Mouse (Mus musculus) monocyte, adult 5-6 weeks (primary cell): ENCODE measurements around the gene Abtb2. TPM values are rescaled to one million over a fixed set of nuclear protein-coding genes. Genes with fewer than 3 reads are reported as not detected.
"Not testable (repeated sequence)": the region's sequence is repeated elsewhere in the genome, so short reads cannot be mapped to it uniquely, and the experiment has no call there.

Source experiments
- ATAC-seq: fragments of 153-309, 156-312 bp; replicated peaks from 2 replicates; pipeline ENCODE4 v1.8.0; 2017; ENCODE audit warnings: mild to moderate bottlenecking; ENCODE audit not compliant: low TSS enrichment, insufficient number of reproducible peaks, severe bottlenecking, poor library complexity, low FRiP score
- total RNA-seq: library from RNA; stranded (forward); fragments of 200-1000, 200-491, 200-594 nt; gene quantifications from 3 replicates; pipeline ENCODE4 v1.2.3, GENCODE M21; 2017

Gene Abtb2
- total RNA-seq: 6.0 to 16.5 TPM (median 9.1 TPM) in 3 replicates

DNA sequence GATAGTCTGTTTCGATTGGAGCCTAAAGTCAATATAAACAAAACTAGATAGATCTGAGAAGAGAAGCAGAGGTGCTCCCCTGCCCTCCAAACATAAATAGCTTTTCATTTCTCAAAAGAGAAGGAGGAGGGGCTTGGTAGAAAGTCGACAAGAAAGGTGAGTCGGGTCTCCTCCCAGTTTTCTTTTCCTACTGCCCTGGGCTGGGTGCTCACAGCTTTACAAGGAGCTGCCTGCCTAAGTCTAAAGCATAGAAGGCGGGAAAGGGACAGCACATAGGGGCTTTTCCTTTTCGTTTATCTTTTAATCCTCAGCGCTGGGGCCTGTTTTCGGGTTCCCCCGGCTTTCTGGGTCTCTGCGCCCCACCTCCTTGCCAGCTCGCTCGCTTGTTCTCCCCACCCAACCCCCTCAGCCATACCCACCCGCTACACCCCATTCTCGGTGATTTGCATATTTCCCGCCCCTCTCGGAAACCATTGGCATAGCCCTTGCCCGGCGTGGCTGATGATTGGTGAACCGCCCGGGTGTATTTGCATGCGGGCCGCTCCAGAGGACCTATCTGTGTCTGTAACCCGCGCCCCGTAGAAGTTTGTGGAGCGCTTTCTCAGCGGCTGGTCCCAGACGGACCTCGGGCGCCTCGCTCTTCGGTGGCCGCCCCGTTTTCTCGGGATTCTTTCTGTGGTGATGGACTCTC, at the start of gene Abtb2:
TSS of gene Abtb2 (plus strand) at position 579 of the 691 bp plus-strand sequence.
- peak; percentile 93 for ATAC-seq

GRCm38 (mm10) chr2:103516472-103516871, 49.6 kb upstream of the Abtb2 start:
- no peak for ATAC-seq

DNA sequence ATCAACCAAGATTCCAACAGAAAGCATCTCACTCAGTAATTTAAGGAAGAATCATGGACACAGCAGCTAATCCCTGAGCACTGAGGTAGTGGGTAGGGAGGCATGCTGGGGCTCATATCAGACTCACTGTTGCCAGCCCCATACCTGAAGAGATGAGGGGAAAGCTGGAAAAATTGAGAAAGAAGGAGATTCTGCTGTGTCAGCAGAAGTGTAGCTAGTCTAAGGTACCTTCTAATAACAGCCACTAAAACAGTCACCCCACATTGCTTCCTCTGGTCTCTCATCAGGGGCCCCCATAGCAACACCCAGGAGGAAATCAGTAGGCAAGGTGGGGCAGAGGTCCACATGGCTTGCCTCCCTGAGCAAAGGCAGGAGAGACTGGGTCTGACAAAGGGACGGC, 40.5 kb upstream of the Abtb2 start:
- ATAC-seq: no peak

DNA sequence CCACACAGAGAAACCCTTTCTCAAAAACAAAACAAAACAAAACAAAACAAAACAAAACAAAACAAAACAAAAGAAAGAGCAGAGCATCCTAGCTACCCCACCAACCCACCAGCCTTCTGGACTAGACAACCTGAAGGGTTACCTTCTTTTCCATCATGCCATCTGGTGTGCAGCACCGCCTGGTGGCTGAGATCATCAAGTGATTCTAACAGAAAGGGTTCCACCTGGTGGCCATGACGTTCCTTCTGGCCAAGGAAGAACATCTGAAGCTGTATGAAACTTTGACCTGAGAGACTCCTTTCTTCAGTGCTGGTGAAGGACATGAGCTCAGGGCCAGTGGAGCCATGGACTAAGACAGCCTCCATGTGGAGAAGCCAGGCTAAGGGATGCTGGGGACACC, 19.0 kb upstream of the Abtb2 start:
- peak; percentile 80 for ATAC-seq

GRCm38 (mm10) chr2:103550301-103550700, 15.8 kb upstream of the Abtb2 start:
- ATAC-seq: not testable (repeated sequence)

DNA sequence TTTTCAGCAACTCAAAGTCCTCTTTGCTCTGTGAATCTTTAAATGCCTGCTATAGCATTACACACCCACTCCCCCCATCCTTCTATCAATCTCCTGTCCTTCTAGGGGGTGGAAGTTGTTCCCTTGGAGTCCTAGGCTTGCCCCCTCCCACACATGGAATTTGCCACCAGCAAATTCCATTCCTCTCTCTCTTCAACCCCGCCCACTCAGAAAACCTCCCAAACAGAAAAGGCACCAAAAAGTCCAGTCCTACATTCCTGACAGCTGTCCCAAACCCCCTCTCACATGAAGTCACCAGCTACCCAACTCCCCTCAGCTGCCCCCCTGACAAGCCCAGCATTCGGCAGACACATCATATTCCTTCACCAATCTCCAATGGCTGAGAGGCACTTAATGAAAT, 12.1 kb upstream of the Abtb2 start:
- no peak for ATAC-seq

DNA sequence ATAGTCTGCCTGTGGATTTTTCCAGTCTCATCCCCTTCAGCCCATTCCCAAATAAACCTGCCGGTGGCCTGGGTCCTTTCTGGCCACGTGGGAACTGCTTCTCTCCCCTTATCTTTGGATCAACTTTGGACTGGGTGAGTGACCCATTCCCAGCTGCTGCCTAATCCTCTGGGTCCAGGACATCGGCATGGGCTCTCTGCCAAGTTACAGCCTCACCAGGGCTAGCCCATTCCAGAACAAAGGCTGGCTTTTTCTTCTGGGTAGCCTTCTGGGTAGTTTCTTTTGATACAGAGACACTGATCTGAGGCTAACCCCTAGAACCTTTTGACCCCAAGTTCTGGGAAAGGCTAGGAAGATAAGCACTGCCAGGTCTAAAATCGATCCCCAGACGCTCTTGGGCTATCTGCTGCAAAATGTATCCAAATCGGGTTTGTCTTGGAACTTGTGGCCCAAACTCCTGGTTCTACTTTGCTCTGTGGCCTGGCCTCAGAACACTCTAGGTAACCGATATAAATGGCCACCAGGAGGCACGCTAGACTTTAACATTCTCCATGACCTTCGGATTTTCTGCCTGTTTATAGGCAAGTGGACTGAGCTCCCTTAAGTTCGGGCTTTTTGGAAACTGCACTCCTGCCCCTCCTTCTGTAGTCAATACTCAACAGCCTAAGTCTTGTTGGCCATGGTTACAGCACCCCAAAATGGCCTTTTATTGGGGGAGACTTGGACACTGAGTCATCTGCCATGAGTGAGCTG, 9.8 kb upstream of the Abtb2 start:
- no peak for ATAC-seq

DNA sequence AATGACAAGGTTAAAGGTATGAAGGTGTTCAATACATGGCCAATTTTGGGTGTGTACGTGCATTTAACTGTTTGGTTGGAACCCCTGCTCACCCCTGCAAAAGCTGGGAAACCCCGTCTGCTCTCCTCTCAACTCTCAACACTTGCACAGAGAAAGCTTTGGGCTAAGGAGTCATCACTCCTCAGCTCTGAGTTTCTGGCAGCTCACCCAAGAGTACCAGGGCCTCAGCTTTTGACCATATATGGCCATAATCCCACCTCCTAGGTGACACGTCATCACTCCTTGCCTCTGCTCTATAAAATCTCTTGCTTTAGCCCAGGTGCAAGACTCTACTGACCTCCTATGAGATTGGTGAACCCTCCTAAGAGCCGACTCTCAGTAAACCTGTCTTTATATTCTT, 5.2 kb upstream of the Abtb2 start:
- ATAC-seq: no peak

GRCm38 (mm10) chr2:103564427-103565023, 1.6 kb upstream of the Abtb2 start:
- no peak for ATAC-seq

DNA sequence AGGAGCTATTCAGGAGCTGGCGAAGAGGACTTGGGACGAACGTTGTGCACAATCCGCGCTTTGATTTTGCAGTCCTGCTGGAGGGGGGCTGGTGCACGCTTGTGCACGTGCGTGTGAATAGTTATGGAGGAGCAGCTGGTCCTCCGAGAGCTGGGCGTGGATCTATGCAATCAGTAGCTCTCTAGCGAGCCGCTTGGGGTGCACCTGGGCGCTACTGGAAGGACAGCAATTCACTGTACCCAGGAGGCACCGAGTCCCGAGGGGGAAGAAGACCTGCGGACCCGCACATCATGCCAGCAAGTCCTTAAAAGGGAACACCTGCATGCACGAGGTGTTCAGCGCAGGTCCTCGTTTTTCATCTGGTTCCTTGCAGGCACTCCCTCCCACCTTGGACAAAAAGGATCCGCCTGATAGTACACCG, 929 bp upstream of the Abtb2 start:
- ATAC-seq: peak; percentile 36; the same call in 1 of the 2 replicates

- no peak for ATAC-seq
Observed at GRCm38 (mm10) chr2:103566423-103566712, 258 bp downstream of the Abtb2 start.

- ATAC-seq: no peak
Observed at GRCm38 (mm10) chr2:103566713-103567521, 807 bp downstream of the Abtb2 start.

DNA sequence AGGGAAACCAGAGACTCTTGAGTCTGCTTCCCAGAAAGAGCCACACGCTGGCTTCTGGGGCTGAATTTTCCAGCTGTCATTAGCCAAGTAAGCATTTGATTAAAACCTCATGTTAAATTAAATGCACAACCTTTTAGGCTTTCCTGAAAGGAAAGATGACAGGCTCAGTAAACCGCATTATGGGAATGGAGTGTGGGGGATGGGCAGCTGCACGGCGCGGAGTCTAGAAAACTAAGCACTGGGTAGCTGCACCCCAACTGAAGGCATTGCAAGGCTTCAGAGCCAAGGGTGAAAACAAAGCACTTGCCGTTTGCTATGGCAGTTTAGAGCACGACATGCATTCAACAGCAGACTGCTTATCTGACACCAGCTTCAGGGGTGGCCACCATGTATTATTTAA, 2.1 kb downstream of the Abtb2 start:
- no peak for ATAC-seq

DNA sequence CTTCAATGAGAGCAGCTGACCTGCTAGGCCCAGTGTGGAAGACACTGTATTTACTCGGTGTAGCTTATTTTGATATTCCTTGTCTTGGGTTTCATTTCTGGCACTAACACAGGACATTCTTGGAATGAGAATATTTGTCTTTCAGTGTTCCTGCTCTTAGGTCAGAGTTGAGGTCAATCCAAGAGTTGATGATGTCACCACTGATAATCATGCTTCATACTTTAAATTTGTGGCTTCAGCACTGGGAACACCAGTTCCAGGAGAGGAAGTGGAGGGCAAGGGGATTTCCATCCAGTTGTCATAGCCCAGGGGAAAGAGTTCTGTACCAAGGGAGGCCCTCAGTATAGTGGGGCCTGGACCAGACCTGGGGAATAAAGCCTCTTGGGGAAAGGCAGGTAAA, 3.6 kb downstream of the Abtb2 start:
- ATAC-seq: no peak

- ATAC-seq: no peak
Observed at GRCm38 (mm10) chr2:103572354-103572753, 6.2 kb downstream of the Abtb2 start.

GRCm38 (mm10) chr2:103576371-103576770, 10.3 kb downstream of the Abtb2 start:
- ATAC-seq: no peak

DNA sequence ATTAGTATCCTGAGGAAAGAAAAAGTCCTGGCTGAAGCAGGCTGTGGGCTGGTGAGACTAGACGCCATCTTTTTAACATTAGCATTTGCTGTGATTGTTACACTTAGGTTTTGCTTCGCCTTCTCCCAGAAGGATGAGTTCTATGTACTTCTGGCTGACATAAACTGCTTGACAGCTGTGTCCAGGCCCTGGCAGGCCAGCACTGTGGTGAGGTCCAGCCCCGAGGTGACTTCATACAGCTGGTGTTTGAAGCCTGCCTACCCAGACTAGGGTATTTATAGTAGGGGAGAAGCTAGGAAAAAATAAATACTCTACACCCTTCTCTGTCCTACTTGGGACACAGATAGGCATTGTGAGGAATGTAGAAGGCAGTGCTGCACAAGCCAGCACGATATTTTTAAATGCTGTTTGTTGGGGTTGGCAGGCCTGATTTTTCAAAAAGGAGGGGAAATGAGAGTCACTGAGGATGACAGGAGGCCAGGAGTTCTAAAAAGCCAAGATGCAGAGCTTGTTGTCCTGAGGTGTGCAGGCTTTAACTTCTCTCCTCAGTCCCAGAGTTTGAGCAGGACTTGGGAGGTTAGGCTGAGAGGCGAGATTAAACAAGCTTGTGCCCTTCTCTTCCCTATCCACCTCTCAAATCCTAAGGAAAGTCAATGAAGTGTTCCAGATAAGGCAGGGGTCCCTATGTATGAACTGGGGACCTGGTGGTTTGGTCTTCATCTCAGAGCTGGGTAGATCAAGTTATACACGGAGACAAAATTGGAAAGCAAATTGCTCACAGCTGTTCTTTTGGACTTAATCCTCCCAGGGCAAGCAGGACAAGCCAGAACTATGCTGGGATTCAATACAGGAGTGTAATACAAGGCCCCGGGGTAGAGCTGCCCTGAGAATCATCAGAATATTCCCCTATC, 11.9 kb downstream of the Abtb2 start:
- no peak for ATAC-seq

- ATAC-seq: no peak
Observed at GRCm38 (mm10) chr2:103578663-103579213, 12.6 kb downstream of the Abtb2 start.
